Mouse (Mus musculus) spleen, adult 2 months (tissue): ENCODE measurements around the gene Tcf7l2.

ENCODE experiments used
- CTCF ChIP-seq: fragments of 200-500 bp; IDR thresholded peaks from 2 replicates; pipeline ENCODE4 v1.5.1; 2011; ENCODE audit warnings: mild to moderate bottlenecking, inconsistent platforms; ENCODE audit not compliant: insufficient read depth, insufficient read length, insufficient replicate concordance; ENCODE audit errors: extremely low read depth
- POLR2A ChIP-seq: fragments of 200-500 bp; IDR thresholded peaks from 2 replicates; pipeline ENCODE4 v1.6.1; 2011; ENCODE audit warnings: low read depth, low read length, inconsistent platforms

DNA sequence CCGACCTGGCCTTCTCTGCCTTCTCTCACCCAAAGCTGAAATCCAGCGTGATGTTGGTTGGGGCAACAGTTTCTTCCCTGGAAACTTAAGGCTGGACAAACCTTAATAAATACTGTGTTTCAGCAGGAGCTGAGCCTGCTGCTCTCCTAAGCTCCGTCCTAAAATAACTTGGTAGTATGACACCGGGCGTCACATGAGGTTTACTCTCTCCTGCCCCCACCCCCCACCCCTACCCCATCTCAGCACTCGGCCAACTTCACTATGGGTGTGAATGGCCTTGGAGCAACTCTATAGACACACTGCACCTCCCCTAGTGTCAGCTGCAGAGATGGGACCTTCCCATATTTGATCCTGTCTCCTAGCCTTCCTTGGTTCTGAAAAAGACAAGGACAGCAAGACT lies 15.8 kb downstream of the Tcf7l2 start:
- TF ChIP-seq CTCF: no peak
- TF ChIP-seq POLR2A: no peak
